Mouse (Mus musculus): ENCODE results near the gene 4930578G10Rik. TPM values are rescaled to one million over a fixed set of nuclear protein-coding genes. Genes with fewer than 3 reads are reported as not detected.

Gene 4930578G10Rik
- total RNA-seq (2023): not detected in 2 replicates

DNA sequence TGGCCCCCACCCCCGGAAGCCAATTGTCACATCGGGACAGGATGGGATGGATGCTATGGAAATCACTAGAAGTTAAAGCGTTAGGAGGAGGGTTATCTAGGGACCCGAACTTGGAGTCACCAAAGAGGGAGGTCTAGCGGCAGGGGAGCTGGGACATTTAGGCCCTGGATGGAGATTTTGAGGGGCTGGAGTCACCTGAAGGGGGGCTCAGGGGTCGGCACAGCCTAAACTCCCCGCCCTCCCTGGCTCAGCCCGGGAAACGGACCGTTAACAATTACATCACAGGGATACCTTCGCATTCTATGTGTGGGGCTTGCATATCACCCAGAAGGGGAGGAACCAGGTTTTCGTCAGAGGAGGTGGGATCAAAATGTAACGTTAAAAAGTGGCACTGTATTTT is at the start of gene 4930578G10Rik:
4930578G10Rik (plus strand) TSS at position 301 of the 400 bp plus-strand sequence.

GRCm38 (mm10) chr4:42756477-42756876 is 21.1 kb downstream of the 4930578G10Rik start, which contains the start of gene Ccl19:
Gene Ccl19 (minus strand): TSS chr4:42756577.

GRCm38 (mm10) chr4:42773893-42774292 is 38.5 kb downstream of the 4930578G10Rik start, which contains the start of gene Ccl21a:
Gene Ccl21a (minus strand): TSS chr4:42773993.

DNA sequence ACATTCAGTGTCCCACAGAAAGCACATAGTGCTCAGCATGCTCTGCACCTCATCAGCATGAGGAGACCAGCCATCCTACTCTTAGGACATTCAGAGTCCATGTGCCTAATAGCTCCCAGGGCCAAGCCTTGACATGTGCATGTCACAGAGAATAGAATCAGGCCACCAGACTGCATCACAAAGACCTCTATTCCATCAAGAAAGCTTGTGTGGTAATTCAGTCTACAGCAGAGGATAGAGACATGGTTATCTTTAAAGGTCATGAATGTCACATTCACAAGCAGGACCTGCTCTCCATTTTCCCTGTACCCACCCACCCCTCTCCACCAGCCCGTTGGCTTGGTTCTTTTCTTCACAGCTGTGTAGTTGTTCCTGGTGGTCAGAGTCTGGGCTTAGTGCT is 118.4 kb downstream of the 4930578G10Rik start, which contains the start of gene Fam205a1:
Fam205a1 (minus strand) TSS at position 101 of the 400 bp plus-strand sequence.

GRCm38 (mm10) chr4:42856671-42857070 is 121.3 kb downstream of the 4930578G10Rik start, which contains the start of gene Gm12394:
Gene Gm12394 (minus strand): TSS chr4:42856771.

GRCm38 (mm10) chr4:42874134-42874533 is 138.8 kb downstream of the 4930578G10Rik start, which contains the start of gene Fam205c:
Gene Fam205c (minus strand): TSS chr4:42874234.

Other genes with a start within 250 kb of the 4930578G10Rik start
- not detected in 2 replicates for gene Fam205a2, start 207.4 kb upstream of the 4930578G10Rik start, total RNA-seq (2023)
- gene Gm10591, start 123.3 kb upstream of the 4930578G10Rik start, total RNA-seq (2023): not detected in 2 replicates
- gene Gm2564, start 105.8 kb upstream of the 4930578G10Rik start, total RNA-seq (2023): not detected in 2 replicates
- gene Ccl27b, start 80.3 kb upstream of the 4930578G10Rik start, total RNA-seq (2023): not detected in 2 replicates
- gene Il11ra2, start 73.7 kb upstream of the 4930578G10Rik start, total RNA-seq (2023): not detected in 2 replicates
- not detected in 2 replicates for gene Ccl19, start 21.0 kb downstream of the 4930578G10Rik start, total RNA-seq (2023)
- gene Ccl21a, start 38.4 kb downstream of the 4930578G10Rik start, total RNA-seq (2023): not detected in 2 replicates
- not detected in 2 replicates for gene Fam205a1, start 118.3 kb downstream of the 4930578G10Rik start, total RNA-seq (2023)
- gene Gm12394, start 121.2 kb downstream of the 4930578G10Rik start, total RNA-seq (2023): not detected in 2 replicates
- gene Fam205c, start 138.7 kb downstream of the 4930578G10Rik start, total RNA-seq (2023): not detected in 2 replicates
- 0.54 TPM in 1 of 2 replicates, not detected in the other for gene Phf24, start 181.1 kb downstream of the 4930578G10Rik start, total RNA-seq (2023)
- 3.6 and 4.7 TPM in 2 replicates for gene Dnajb5, start 214.3 kb downstream of the 4930578G10Rik start, total RNA-seq (2023)
- not detected in 2 replicates for gene 1700022I11Rik, start 234.1 kb downstream of the 4930578G10Rik start, total RNA-seq (2023)

Data from neutrophil, adult 65 days (primary cell).